Mouse (Mus musculus): ENCODE measurements around the gene Adra2c.
A peak's percentile ranks its signal among the peaks of the same experiment; 100 is the strongest.

Gene Adra2c

GRCm38 (mm10) chr5:35309853-35310252 lies 31.7 kb downstream of the Adra2c start:
- DNase-seq (ENCODE audit: low spot score in 2 of 2) = no peak

DNA sequence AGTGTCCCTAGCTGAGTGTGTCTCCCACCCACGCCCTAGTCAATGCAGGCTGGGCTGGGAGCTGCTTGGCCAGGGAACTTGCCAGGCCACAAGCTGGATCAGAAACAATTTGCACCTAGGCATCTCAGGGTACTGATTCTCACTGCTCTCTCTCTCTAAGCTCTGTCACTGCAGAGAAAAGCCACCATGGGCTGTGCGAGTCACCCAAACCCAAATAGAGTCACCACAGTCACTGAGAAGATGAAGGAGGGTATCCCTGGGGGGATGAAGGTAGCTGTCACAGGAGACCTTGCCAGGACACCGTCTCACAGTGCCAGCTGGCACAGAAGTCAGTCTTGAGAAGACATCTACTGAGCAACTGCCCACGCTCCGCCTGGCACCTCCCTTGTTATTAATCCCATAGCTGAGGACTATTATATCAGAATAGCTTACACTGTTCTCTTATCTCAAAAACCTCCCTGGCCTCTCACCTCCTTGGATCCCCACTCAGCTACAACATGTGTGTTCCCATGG lies 33.7 kb downstream of the Adra2c start:
- no peak for DNase-seq (ENCODE audit: low spot score in 2 of 2)

DNA sequence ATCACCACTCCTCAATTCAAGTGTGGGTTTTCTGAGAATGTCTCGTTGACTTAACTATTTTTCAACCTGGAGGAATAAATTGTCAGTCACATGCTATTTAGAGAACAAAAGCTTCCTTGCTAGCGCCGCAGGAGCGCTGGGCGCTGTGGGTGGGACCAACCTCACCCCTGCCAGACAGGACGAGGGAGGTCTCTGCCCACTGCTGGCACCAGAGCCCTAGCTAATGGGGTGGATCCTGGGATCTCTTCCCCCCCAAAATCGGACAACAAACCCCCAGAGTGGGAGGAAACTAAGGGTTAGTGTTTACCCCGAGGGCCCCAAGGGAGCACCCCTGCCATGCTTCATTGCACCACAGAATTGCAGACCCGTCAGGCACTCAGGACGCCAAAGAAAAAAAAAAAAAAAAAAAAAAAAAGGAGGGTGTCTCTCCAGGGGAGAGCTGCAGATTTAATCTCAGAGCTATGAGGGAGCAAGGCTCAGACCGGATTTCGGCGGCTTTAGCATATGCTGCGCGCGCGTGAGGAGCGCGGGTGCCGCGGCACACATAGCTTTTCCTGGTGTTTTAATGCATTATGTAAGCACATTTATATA lies 35.2 kb downstream of the Adra2c start:
- DNase-seq (ENCODE audit: low spot score in 2 of 2) = peak in 1 of 2 experiments; percentile 78

DNA sequence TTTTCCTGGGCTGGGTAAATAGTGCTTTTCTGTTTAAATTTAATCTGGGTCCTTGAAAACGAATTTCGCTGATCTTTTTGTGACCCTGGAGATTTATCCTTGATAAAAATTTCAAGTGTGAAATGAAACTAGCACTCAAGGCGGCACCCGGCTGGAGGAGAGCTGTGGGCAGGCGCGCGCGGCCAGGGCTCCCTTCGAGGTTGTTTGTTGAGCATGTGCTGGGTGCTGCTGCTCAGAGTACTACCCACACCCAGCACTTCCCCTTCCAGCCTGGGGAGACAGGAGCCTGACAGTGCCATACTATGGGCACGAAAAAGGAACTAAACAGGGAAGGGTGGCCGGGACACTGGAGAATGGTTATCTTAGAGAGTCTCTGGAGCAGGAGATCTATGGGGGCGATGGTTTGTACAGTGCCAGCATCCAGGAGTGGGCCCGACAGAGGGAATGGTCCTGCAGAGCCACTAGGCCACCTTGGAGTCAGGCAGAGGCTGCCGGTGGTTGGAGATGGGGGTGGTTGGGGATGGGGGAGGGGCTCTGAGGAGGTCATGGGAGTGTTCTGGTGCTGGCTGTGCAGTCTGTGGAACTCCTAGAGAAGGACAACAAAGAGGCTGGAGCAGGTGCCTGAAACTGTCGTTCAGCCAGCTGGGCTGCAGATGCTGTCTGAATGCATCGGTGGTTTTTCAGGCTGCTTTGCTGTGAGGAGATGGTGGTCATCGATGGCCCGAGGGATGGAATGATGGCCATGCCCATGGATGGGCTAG lies 35.9 kb downstream of the Adra2c start:
- DNase-seq (ENCODE audit: low spot score in 2 of 2) = peak in 1 of 2 experiments; percentile 66

- no peak for DNase-seq (ENCODE audit: low spot score in 2 of 2)
Observed at GRCm38 (mm10) chr5:35314629-35315028, 36.5 kb downstream of the Adra2c start.

- no peak for DNase-seq (ENCODE audit: low spot score in 2 of 2)
Observed at GRCm38 (mm10) chr5:35315204-35315603, 37.1 kb downstream of the Adra2c start.

- DNase-seq (ENCODE audit: low spot score in 2 of 2) = peak in 1 of 2 experiments; percentile 47
Observed at GRCm38 (mm10) chr5:35320650-35321049, 42.5 kb downstream of the Adra2c start.

GRCm38 (mm10) chr5:35330822-35331221 lies 52.7 kb downstream of the Adra2c start:
- peak in 1 of 2 experiments; percentile 61 for DNase-seq (ENCODE audit: low spot score in 2 of 2)

Data from left cerebral cortex, adult 9 months (tissue).